Mouse (Mus musculus) liver, embryonic 13.5 days (tissue): ENCODE measurements around the gene Foxa3. TPM values are rescaled to one million over a fixed set of nuclear protein-coding genes. Genes with fewer than 3 reads are reported as not detected.
A peak's percentile ranks its signal among the peaks of the same experiment; 100 is the strongest.
"Not testable (repeated sequence)": the region's sequence is repeated elsewhere in the genome, so short reads cannot be mapped to it uniquely, and the experiment has no call there.

Source experiments
- ATAC-seq: fragments of 200-750 bp; cut with Nextera tagmentation; 2 replicates; pipeline ENCODE4 v1.8.0; 2017; ENCODE audit warnings: low read depth, mild to moderate bottlenecking, moderate number of reproducible peaks, moderate library complexity
- DNase-seq: peaks from one replicate; pipeline ENCODE4 v3.0.0; 2022
- H3K27ac ChIP-seq: fragments of 300-500 bp; sonication (generic); 2 replicates; pipeline ENCODE4 v1.5.1; 2015; ENCODE audit warnings: moderate library complexity, mild to moderate bottlenecking, inconsistent platforms
- H3K27me3 ChIP-seq: fragments of 300-500 bp; sonication (generic); 2 replicates; pipeline ENCODE4 v1.6.1; 2015; ENCODE audit warnings: mild to moderate bottlenecking, inconsistent platforms
- H3K36me3 ChIP-seq: fragments of 300-500 bp; sonication (generic); 2 replicates; pipeline ENCODE4 v1.6.1; 2015; ENCODE audit warnings: mild to moderate bottlenecking, inconsistent platforms
- H3K4me1 ChIP-seq: fragments of 300-500 bp; sonication (generic); replicated peaks from 2 replicates; pipeline ENCODE4 v1.6.1; 2015; ENCODE audit warnings: inconsistent platforms
- H3K4me2 ChIP-seq: fragments of 300-500 bp; sonication (generic); 2 replicates; pipeline ENCODE4 v1.6.1; 2015; ENCODE audit warnings: inconsistent platforms, mild to moderate bottlenecking, moderate library complexity
- H3K4me3 ChIP-seq: fragments of 300-500 bp; sonication (generic); replicated peaks from 2 replicates; pipeline ENCODE4 v1.5.1; 2015; ENCODE audit warnings: mild to moderate bottlenecking, inconsistent platforms
- H3K9ac ChIP-seq: fragments of 300-500 bp; sonication (generic); 2 replicates; pipeline ENCODE4 v1.6.1; 2015; ENCODE audit warnings: mild to moderate bottlenecking, inconsistent platforms
- H3K9me3 ChIP-seq: fragments of 300-500 bp; sonication (generic); replicated peaks from 2 replicates; pipeline ENCODE4 v1.6.1; 2016; ENCODE audit warnings: inconsistent platforms
- WGBS: fragments of 180-500 bp; shearing (Covaris S2); methylation state at CpG from one replicate; pipeline ENCODE4 v1.1.7; 2015; ENCODE audit not compliant: insufficient replicate concordance; 5-methylcytosine and 5-hydroxymethylcytosine counted together
- polyA plus RNA-seq: library from polyadenylated mRNA; unstranded; fragments of >200 nt; fragmentation: Nextera tagmentation; extraction: Ambion mirVana; gene quantifications from 2 replicates; pipeline ENCODE4 v1.2.1, GENCODE M21; 2015

Foxa3 gene
- polyA plus RNA-seq = 25.6 and 29.4 TPM in 2 replicates

DNA sequence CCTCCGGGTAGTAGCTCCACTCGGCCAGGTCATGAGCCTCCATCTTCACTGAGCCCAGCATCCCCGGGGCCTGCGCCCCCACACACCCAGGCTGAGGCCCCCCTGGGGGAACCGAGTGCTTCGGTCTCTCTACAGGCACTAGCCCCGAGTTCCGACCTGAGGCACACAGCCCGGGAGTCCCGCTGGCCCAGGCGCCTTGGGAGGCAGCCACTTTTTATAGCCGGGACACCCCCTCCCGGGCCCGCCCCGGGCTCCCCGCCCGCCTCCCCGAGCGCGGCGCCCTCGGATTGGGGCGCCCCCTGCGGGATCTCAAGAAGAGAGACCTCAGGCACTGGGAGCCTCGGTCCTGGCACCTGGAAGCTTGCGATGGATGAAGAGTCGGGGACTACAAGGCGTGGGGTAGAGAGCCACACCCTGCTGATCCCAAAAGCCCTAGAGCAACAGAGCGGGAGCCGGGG lies at the start of gene Foxa3:
Gene Foxa3, minus strand, starts transcription at position 182 of the 458 bp plus-strand sequence.
- H3K27me3 ChIP-seq = peaks cover 47% of the 10 kb centered on the region
- H3K4me2 ChIP-seq = peak within 1 kb of the TSS; percentile 97
- 3% methylated on average over 30 of the region's 30 CpGs for WGBS
- peaks cover 6% of the 10 kb centered on the region; the same call in 1 of the 2 replicates for H3K36me3 ChIP-seq
- ATAC-seq (peak; percentile 19), DNase-seq (peak; percentile 39)
- H3K9ac ChIP-seq = peak within 1 kb of the TSS; percentile 97
- H3K9me3 ChIP-seq = no peaks in the 10 kb centered on the region
- peak within 1 kb of the TSS; percentile 98 for H3K4me3 ChIP-seq
- H3K27ac ChIP-seq = peak within 1 kb of the TSS; percentile 83
- H3K4me1 ChIP-seq = peaks cover 37% of the 10 kb centered on the region

GRCm38 (mm10) chr7:19071024-19071423 lies 47.7 kb upstream of the Foxa3 start:
- WGBS = 34% methylated on average over 3 of the region's 3 CpGs
- DNase-seq, H3K4me3 ChIP-seq, H3K9me3 ChIP-seq, H3K36me3 ChIP-seq, ATAC-seq, H3K4me2 ChIP-seq, H3K27ac ChIP-seq, H3K9ac ChIP-seq: not testable (repeated sequence)
- peaks cover 13% of the 10 kb centered on the region for H3K4me1 ChIP-seq
- H3K27me3 ChIP-seq = peaks cover 35% of the 10 kb centered on the region

DNA sequence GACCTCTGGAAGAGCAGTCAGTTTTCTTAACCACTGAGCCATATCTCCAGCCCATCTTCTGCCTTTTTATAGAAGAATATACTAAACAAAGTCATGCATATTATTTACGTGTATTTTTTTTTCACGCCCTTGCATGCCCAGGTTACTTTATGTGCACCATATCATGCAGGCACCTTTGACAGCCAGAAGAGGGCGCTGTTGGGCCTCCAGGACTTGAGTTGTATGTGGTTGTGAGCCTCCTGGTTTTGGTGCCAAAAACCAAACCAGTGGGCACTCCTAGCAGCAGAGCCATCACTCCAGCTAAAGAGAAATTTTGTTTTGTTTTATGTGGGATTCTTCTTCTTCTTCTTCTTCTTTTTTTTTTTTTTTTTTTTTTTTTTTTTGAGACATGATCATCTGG lies 46.2 kb upstream of the Foxa3 start:
- ATAC-seq (no peak), DNase-seq (no peak)
- H3K9me3 ChIP-seq = no peaks in the 10 kb centered on the region
- WGBS = 38% methylated on average over 3 of the region's 3 CpGs
- peaks cover 4% of the 10 kb centered on the region for H3K4me1 ChIP-seq
- no peaks in the 10 kb centered on the region for H3K36me3 ChIP-seq
- H3K4me3 ChIP-seq = no peak overlapping the region
- H3K4me2 ChIP-seq = no peak overlapping the region
- H3K27ac ChIP-seq = no peak overlapping the region
- peaks cover 51% of the 10 kb centered on the region for H3K27me3 ChIP-seq
- H3K9ac ChIP-seq = no peak overlapping the region

GRCm38 (mm10) chr7:19068707-19069106 lies 45.4 kb upstream of the Foxa3 start:
- H3K9ac ChIP-seq = no peak overlapping the region
- peaks cover 55% of the 10 kb centered on the region for H3K27me3 ChIP-seq
- no peak for ATAC-seq
- H3K36me3 ChIP-seq = no peaks in the 10 kb centered on the region
- H3K9me3 ChIP-seq = no peaks in the 10 kb centered on the region
- no peak overlapping the region for H3K27ac ChIP-seq
- 1% methylated on average over 2 of the region's 2 CpGs for WGBS
- peak; percentile 48 for DNase-seq
- H3K4me1 ChIP-seq = peaks cover 4% of the 10 kb centered on the region
- H3K4me3 ChIP-seq = no peak overlapping the region
- H3K4me2 ChIP-seq = no peak overlapping the region

GRCm38 (mm10) chr7:19067935-19068334 lies 44.6 kb upstream of the Foxa3 start:
- H3K4me3 ChIP-seq = no peak overlapping the region
- ATAC-seq = no peak
- no peaks in the 10 kb centered on the region for H3K36me3 ChIP-seq
- H3K4me1 ChIP-seq = peaks cover 4% of the 10 kb centered on the region
- peaks cover 59% of the 10 kb centered on the region for H3K27me3 ChIP-seq
- no peaks in the 10 kb centered on the region for H3K9me3 ChIP-seq
- 51% methylated on average over 12 of the region's 14 CpGs for WGBS
- no peak overlapping the region for H3K27ac ChIP-seq
- no peak overlapping the region for H3K4me2 ChIP-seq
- H3K9ac ChIP-seq = no peak overlapping the region
- no peak for DNase-seq

GRCm38 (mm10) chr7:19067063-19067462 lies 43.7 kb upstream of the Foxa3 start:
- H3K27me3 ChIP-seq = peaks cover 60% of the 10 kb centered on the region
- H3K9ac ChIP-seq = no peak overlapping the region
- H3K9me3 ChIP-seq = no peaks in the 10 kb centered on the region
- no peak for ATAC-seq
- WGBS = 30% methylated on average over 14 of the region's 14 CpGs
- H3K4me3 ChIP-seq = no peak overlapping the region
- no peaks in the 10 kb centered on the region for H3K36me3 ChIP-seq
- H3K4me1 ChIP-seq = peaks cover 4% of the 10 kb centered on the region
- H3K27ac ChIP-seq = no peak overlapping the region
- no peak for DNase-seq
- no peak overlapping the region for H3K4me2 ChIP-seq

- Histone ChIP-seq H3K27me3 (peaks cover 60% of the 10 kb centered on the region), H3K4me1 (peaks cover 4% of the 10 kb centered on the region), H3K36me3 (no peaks in the 10 kb centered on the region), H3K4me2 (no peak overlapping the region), H3K27ac (no peak overlapping the region), H3K9me3 (no peaks in the 10 kb centered on the region), H3K4me3 (no peak overlapping the region), H3K9ac (no peak overlapping the region)
- ATAC-seq = no peak
- no peak for DNase-seq
- 48% methylated on average over 13 of the region's 13 CpGs for WGBS
Observed at GRCm38 (mm10) chr7:19065896-19066295, 42.6 kb upstream of the Foxa3 start.

DNA sequence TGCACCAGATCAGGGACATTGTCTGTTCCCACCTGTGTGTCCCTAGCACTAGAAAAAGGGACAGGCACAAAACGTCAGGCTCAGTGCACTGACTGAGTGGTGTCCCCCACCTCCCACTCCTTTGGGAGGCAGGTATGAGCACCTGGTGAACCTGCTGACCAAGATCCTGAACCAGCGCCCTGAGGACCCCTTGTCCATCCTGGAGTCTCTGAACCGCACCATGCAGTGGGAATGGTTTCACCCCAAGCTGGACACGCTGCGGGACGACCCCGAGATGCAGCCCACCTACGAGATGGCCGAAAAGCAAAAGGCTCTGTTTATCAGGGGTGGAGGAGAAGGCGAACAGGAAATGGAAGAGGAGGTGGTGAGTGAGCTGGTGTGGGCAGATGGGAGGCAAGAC lies 34.1 kb upstream of the Foxa3 start:
- H3K4me2 ChIP-seq = no peak overlapping the region
- peaks cover 24% of the 10 kb centered on the region for H3K36me3 ChIP-seq
- DNase-seq = no peak
- no peak for ATAC-seq
- no peak overlapping the region for H3K27ac ChIP-seq
- H3K9ac ChIP-seq = no peak overlapping the region
- WGBS = 71% methylated on average over 10 of the region's 10 CpGs
- H3K4me3 ChIP-seq = no peak overlapping the region
- H3K4me1 ChIP-seq = no peaks in the 10 kb centered on the region
- H3K9me3 ChIP-seq = 0 out of 2 replicates have a peak, but pooled peaks cover 4% of the 10 kb centered on the region
- H3K27me3 ChIP-seq = peaks cover 4% of the 10 kb centered on the region

DNA sequence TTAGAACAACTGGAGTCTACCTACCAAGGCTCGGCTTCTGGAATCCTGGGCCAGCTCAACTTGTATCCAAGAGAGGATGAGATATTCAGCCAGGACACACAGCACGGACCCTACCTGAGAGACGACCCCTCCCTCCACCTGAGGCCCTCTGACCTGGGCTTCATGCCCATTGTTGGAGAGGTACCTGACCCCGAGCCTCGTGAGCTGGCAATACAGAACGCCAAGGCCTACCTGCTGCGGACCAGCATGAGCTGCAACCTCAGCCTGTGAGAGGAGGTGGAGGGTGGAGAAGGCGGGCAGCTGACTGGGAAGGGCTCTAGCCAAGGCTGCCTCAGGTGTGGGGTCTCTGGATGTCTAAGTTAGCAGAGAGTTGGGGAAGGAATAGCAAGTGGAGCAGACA lies 31.8 kb upstream of the Foxa3 start:
- Histone ChIP-seq H3K9ac (no peak overlapping the region), H3K4me3 (no peak overlapping the region), H3K4me2 (no peak overlapping the region), H3K36me3 (peaks cover 47% of the 10 kb centered on the region), H3K27ac (no peak overlapping the region), H3K9me3 (0 out of 2 replicates have a peak, but pooled peaks cover 4% of the 10 kb centered on the region), H3K27me3 (no peaks in the 10 kb centered on the region; the same call in 1 of the 2 replicates), H3K4me1 (no peaks in the 10 kb centered on the region)
- no peak for DNase-seq
- WGBS = 80% methylated on average over 8 of the region's 8 CpGs
- ATAC-seq = no peak

DNA sequence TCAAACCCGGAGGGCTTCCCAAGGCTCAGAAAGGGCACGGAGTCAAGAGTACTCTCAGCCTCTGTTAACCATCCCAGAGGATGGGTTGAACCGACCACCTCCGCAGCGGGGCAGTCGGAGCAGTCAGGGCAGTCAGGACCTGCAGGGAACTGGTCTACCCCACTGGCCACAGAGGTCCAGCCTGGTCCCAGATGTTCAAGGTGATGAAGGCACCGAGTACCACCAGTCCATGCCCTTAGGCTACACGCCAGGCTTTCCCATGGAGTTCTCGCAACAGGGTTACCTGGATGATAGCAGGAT lies 31.4 kb upstream of the Foxa3 start:
- H3K4me2 ChIP-seq = no peak overlapping the region
- 78% methylated on average over 9 of the region's 9 CpGs for WGBS
- no peaks in the 10 kb centered on the region for H3K4me1 ChIP-seq
- H3K4me3 ChIP-seq = no peak overlapping the region
- H3K9me3 ChIP-seq = 0 out of 2 replicates have a peak, but pooled peaks cover 4% of the 10 kb centered on the region
- peaks cover 51% of the 10 kb centered on the region for H3K36me3 ChIP-seq
- DNase-seq (no peak), ATAC-seq (0 out of 2 replicates have a peak, but pooled peaks have one; percentile 10)
- H3K9ac ChIP-seq = no peak overlapping the region
- H3K27ac ChIP-seq = no peak overlapping the region
- H3K27me3 ChIP-seq = no peaks in the 10 kb centered on the region; the same call in 1 of the 2 replicates

GRCm38 (mm10) chr7:19054047-19054776 lies 30.9 kb upstream of the Foxa3 start, which contains the start of gene Rsph6a:
Gene Rsph6a (plus strand): TSS chr7:19054690.
- ATAC-seq (no peak), DNase-seq (no peak)
- Histone ChIP-seq H3K27ac (no peak within 1 kb of the TSS), H3K4me3 (no peak within 1 kb of the TSS), H3K36me3 (peaks cover 56% of the 10 kb centered on the region), H3K4me2 (no peak within 1 kb of the TSS), H3K27me3 (no peaks in the 10 kb centered on the region; the same call in 1 of the 2 replicates), H3K9me3 (0 out of 2 replicates have a peak, but pooled peaks cover 4% of the 10 kb centered on the region), H3K9ac (no peak within 1 kb of the TSS), H3K4me1 (no peaks in the 10 kb centered on the region)
- WGBS = 55% methylated on average over 33 of the region's 33 CpGs

- WGBS = 83% methylated on average over 7 of the region's 7 CpGs
- Histone ChIP-seq H3K36me3 (peaks cover 67% of the 10 kb centered on the region), H3K4me1 (no peaks in the 10 kb centered on the region), H3K27me3 (no peaks in the 10 kb centered on the region), H3K4me2 (no peak overlapping the region), H3K9ac (no peak overlapping the region), H3K9me3 (0 out of 2 replicates have a peak, but pooled peaks cover 4% of the 10 kb centered on the region), H3K27ac (no peak overlapping the region), H3K4me3 (no peak overlapping the region)
- DNase-seq = no peak
- no peak for ATAC-seq
Observed at GRCm38 (mm10) chr7:19053136-19053532, 29.8 kb upstream of the Foxa3 start.
